Mouse (Mus musculus) limb, embryonic 14.5 days (tissue): ENCODE measurements at regions not wholly inside any gene's neighbourhood (a gene's known extent, or its start where the extent isn't known, plus 50 kb on each side); places are given as distances from the start of the nearest gene placed in this dataset.
A peak's percentile ranks its signal among the peaks of the same experiment; 100 is the strongest.
"Not testable (repeated sequence)": the region's sequence is repeated elsewhere in the genome, so short reads cannot be mapped to it uniquely, and the experiment has no call there.

Experiments used
- ATAC-seq: fragments of 200-750 bp; cut with Nextera tagmentation; 2 replicates; pipeline ENCODE4 v1.8.0; 2017; ENCODE audit warnings: low read depth, moderate number of reproducible peaks, moderate TSS enrichment; ENCODE audit not compliant: low FRiP score
- DNase-seq: peaks from one replicate; pipeline ENCODE4 v3.0.0-alpha.2; 2015; ENCODE audit warnings: low spot score
- H3K27ac ChIP-seq: fragments of 300-500 bp; sonication (generic); replicated peaks from 2 replicates; pipeline ENCODE4 v1.5.1; 2014; ENCODE audit warnings: low read depth, mild to moderate bottlenecking, low read length, moderate library complexity, mixed read lengths
- H3K27me3 ChIP-seq: fragments of 300-500 bp; sonication (generic); 2 replicates; pipeline ENCODE4 v1.6.1; 2014; ENCODE audit warnings: low read length, mixed read lengths; ENCODE audit not compliant: control insufficient read depth, insufficient read depth
- H3K36me3 ChIP-seq: fragments of 300-500 bp; sonication (generic); 2 replicates; pipeline ENCODE4 v1.6.1; 2014; ENCODE audit warnings: mild to moderate bottlenecking, low read length, moderate library complexity, mixed read lengths; ENCODE audit not compliant: control insufficient read depth, insufficient read depth
- H3K4me1 ChIP-seq: fragments of 300-500 bp; sonication (generic); 2 replicates; pipeline ENCODE4 v1.6.1; 2014; ENCODE audit warnings: antibody characterized with exemption, low read length, mixed read lengths; ENCODE audit not compliant: control insufficient read depth, insufficient read depth
- H3K4me2 ChIP-seq: fragments of 300-500 bp; sonication (generic); replicated peaks from 2 replicates; pipeline ENCODE4 v1.6.1; 2014; ENCODE audit warnings: low read depth, mild to moderate bottlenecking, low read length, moderate library complexity; ENCODE audit not compliant: severe bottlenecking
- H3K4me3 ChIP-seq: fragments of 300-500 bp; sonication (generic); replicated peaks from 2 replicates; pipeline ENCODE4 v1.5.1; 2014; ENCODE audit warnings: low read length
- H3K9ac ChIP-seq: fragments of 300-500 bp; sonication (generic); 2 replicates; pipeline ENCODE4 v1.6.1; 2014; ENCODE audit warnings: mild to moderate bottlenecking, low read depth, low read length, moderate library complexity; ENCODE audit not compliant: severe bottlenecking
- H3K9me3 ChIP-seq: fragments of 300-500 bp; sonication (generic); 2 replicates; pipeline ENCODE4 v1.6.1; 2016; ENCODE audit warnings: low read length; ENCODE audit not compliant: control insufficient read depth
- POLR2A ChIP-seq: fragments of 200-500 bp; IDR thresholded peaks from 2 replicates; pipeline ENCODE4 v1.8.0; 2012; ENCODE audit warnings: inconsistent platforms, mild to moderate bottlenecking, moderate library complexity, borderline replicate concordance; ENCODE audit not compliant: insufficient read depth, insufficient read length; ENCODE audit errors: extremely low read depth
- WGBS: fragments of 180-500 bp; shearing (Covaris S2); extraction: QIAGEN DNeasy Blood & Tissue Kit; methylation state at CpG from one replicate; pipeline ENCODE4 v1.1.7; 2014; 5-methylcytosine and 5-hydroxymethylcytosine counted together

DNA sequence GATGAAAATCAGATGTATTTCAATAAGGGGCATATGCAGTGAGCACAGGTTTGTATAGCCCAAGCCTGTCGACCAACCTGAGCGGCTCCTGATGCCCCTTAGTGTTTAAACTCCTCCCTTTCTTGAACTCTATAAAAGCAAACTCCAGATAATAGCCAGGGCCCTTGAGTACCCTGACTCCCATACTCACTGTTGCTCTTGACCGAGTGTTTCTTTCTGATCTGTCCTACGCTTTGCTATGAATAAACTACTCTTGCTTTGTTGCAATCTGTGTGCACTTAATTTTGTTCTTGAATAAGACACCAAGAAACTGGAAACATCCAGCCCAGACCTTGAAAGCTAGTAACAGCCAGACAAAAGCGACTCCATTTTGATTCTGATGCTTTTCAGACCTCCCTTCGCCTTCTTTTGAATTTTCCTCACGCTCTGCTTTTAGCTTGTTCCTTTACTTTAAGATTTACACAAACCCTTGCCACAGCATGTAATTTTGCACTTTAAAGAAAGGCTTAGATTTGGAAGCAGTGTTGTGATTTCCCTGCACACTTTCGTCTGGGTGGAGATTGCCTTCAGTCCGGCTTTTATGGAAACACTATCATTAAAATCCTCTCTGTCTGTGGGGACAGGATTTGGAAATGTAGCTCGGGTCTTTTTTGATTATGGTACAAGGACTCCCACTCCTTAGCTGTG lies 149.1 kb downstream of the Gm5426 start:
- WGBS, result 75% methylated on average over 10 of the region's 10 CpGs
- Histone ChIP-seq H3K9me3 (no peaks in the 10 kb centered on the region), H3K4me1 (no peaks in the 10 kb centered on the region), H3K36me3 (no peaks in the 10 kb centered on the region), H3K27ac (no peak overlapping the region), H3K9ac (no peak overlapping the region), H3K27me3 (no peaks in the 10 kb centered on the region), H3K4me3 (no peak overlapping the region), H3K4me2 (no peak overlapping the region)
- ATAC-seq, result no peak
- no peak for DNase-seq
- TF ChIP-seq POLR2A, result no peak

DNA sequence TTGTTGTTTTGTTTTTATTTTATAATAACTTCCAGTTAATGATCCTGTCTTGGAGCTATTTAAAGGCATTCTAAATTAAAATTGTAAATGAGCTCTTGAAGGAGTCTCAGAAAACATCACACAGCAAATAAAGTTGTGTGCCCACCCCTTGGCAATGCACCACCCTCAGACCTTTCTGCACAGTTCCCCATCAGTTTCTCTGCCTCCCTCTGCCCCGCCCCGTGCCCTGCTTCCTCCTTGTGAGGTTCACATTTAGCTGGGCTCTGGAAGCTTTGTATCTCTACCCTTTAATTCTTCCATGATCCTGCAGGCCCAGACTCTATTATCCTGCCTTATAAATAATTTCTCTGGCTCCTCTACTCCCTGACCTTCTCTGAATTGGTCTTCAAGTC lies 149.7 kb downstream of the Gm5426 start:
- Histone ChIP-seq H3K9ac (no peak overlapping the region), H3K4me1 (no peaks in the 10 kb centered on the region), H3K27me3 (no peaks in the 10 kb centered on the region), H3K4me2 (no peak overlapping the region), H3K27ac (no peak overlapping the region), H3K9me3 (no peaks in the 10 kb centered on the region), H3K4me3 (no peak overlapping the region), H3K36me3 (no peaks in the 10 kb centered on the region)
- ATAC-seq (no peak), DNase-seq (no peak)
- no peak for TF ChIP-seq POLR2A
- WGBS, result 71% methylated on average over 2 of the region's 2 CpGs

- H3K36me3 ChIP-seq, H3K4me1 ChIP-seq, DNase-seq, H3K27me3 ChIP-seq, H3K27ac ChIP-seq, H3K9ac ChIP-seq, ATAC-seq, H3K9me3 ChIP-seq, H3K4me3 ChIP-seq, H3K4me2 ChIP-seq: not testable (repeated sequence)
Measured at GRCm38 (mm10) chr10:96289005-96289404, 152.6 kb downstream of the Gm5426 start.

- Histone ChIP-seq H3K9ac (no peak overlapping the region), H3K27me3 (no peaks in the 10 kb centered on the region), H3K36me3 (no peaks in the 10 kb centered on the region), H3K4me2 (no peak overlapping the region), H3K27ac (no peak overlapping the region), H3K4me3 (no peak overlapping the region), H3K9me3 (no peaks in the 10 kb centered on the region), H3K4me1 (no peaks in the 10 kb centered on the region)
- ATAC-seq (no peak), DNase-seq (no peak)
- WGBS, result 60% methylated on average over 7 of the region's 7 CpGs
- no peak for TF ChIP-seq POLR2A
Measured at GRCm38 (mm10) chr10:96293622-96294021, 157.2 kb downstream of the Gm5426 start.

GRCm38 (mm10) chr10:96294666-96295065 lies 158.3 kb downstream of the Gm5426 start:
- DNase-seq, result peak; percentile 26
- no peak for ATAC-seq
- Histone ChIP-seq H3K4me1 (no peaks in the 10 kb centered on the region), H3K27ac (no peak overlapping the region), H3K4me3 (no peak overlapping the region), H3K9me3 (no peaks in the 10 kb centered on the region), H3K36me3 (no peaks in the 10 kb centered on the region), H3K4me2 (no peak overlapping the region), H3K27me3 (no peaks in the 10 kb centered on the region), H3K9ac (no peak overlapping the region)
- WGBS, result 82% methylated on average over 2 of the region's 2 CpGs
- no peak for TF ChIP-seq POLR2A

DNA sequence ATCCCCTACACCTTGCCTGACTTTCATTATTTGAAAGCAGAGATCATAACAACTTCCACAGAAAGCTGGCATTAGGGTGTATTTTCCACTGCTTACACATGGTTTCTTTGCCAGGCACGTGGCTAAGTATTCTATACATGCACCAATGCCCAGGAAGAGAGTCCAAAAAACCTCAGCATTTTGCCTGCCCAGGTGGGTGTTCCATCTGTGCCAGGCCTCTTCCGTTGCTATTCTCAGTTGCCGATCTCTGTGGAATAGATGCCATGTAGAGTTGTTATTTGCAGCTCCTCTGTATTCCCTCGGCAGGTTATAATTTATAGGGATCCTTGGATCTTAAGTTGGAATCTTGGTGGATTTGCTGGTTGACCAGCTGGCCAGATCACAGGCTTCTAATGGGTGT lies 161.3 kb downstream of the Gm5426 start:
- Histone ChIP-seq H3K27me3 (no peaks in the 10 kb centered on the region), H3K27ac (no peak overlapping the region), H3K4me1 (0 out of 2 replicates have a peak, but pooled peaks cover 3% of the 10 kb centered on the region), H3K9me3 (no peaks in the 10 kb centered on the region), H3K9ac (no peak overlapping the region), H3K36me3 (no peaks in the 10 kb centered on the region), H3K4me2 (no peak overlapping the region), H3K4me3 (no peak overlapping the region)
- no peak for TF ChIP-seq POLR2A
- DNase-seq (no peak), ATAC-seq (no peak)
- 76% methylated on average over 4 of the region's 4 CpGs for WGBS
